Mouse (Mus musculus) megakaryocyte progenitor cell, adult 5-6 weeks (primary cell): ENCODE measurements at regions not wholly inside any gene's neighbourhood (a gene's known extent, or its start where the extent isn't known, plus 50 kb on each side); places are given as distances from the start of the nearest gene placed in this dataset.
"Not testable (repeated sequence)": the region's sequence is repeated elsewhere in the genome, so short reads cannot be mapped to it uniquely, and the experiment has no call there.

Source experiments
- ATAC-seq: replicated peaks from 2 replicates; pipeline ENCODE4 v1.8.0; 2016; ENCODE audit warnings: mild to moderate bottlenecking, moderate TSS enrichment, inconsistent platforms; ENCODE audit not compliant: poor library complexity

DNA sequence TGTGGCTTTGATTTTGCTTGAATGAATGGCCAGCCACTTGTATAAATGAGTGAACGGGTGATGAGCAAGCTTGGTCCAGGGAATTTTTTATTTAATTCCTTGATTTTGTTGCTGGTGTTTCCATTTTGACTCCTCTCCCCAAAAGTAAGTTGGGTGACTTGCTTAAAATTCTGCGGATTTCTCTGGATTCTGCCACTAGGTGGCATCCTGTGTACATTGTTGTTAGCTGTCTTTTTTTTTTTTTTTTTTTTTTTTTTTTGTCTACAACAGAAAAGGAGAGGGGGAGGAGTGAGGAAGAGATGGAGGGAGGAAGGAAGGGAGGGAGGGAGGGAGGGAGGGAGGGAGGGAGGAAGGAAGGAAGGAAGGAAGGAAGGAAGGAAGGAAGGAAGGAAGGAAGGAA, 91.5 kb upstream of the Zfp746 start:
- 0 out of 2 replicates have a peak, but pooled peaks have one; percentile 37 for ATAC-seq

DNA sequence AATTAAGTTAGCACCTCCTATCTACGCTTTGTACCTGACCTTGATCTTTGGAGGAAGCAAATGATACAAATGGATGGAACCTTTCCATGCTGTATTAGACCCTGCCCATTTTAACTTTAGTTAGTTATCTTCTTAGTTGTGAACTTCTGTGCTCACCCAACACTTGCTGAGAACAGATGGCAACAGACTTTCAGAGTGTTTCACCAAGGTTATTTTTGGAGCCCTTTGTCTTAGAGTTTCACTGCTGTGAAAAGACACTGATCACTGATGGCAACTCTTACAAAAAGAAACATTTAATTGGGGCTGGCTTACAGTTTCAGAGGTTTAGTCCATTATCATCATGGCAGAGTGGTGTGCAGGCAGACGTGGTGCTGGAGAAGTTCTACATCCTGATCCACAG, 88.8 kb upstream of the Zfp746 start:
- ATAC-seq = no peak

DNA sequence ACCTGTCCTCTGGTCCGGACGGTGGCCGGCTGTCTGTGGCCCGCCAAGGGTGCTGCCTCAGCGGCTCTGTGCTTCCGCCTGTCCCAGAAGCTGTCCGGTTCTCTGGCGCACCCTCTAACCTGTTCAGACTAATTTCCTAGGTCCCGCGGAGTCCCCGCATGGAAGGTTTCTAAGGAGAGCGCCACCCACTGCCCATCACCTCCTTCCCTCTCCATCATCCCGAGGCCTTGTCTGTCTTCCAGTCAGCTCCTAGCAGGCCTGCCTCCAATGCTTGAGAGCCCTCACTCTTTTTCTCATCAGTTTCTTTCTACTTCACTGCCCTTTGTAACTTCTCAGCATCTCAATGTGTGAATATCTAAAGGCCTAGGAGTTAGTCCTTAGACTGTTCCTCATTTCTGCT, 86.4 kb upstream of the Zfp746 start:
- ATAC-seq = not testable (repeated sequence)

DNA sequence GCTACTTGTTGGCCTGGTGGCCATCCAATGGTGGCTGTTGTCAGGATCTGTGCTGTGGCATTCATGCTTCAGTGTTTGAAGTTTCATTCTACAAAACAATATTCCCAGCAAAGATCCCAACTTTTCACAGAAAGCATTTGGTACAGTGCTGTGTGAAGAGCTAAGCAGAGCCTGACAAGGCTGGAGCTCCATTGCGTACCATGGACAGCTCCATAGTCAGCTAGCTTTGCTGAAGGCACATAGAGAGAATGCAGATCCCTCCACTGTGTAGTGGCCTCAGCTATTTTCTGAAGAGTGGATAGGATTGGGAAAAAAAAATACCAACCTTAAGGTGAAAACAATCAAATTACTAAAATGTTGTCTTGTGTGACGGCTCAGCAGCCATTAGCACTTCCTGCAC, 50.5 kb upstream of the Zfp746 start:
- no peak for ATAC-seq
